Mouse (Mus musculus) intestine, postnatal 0 days (tissue): ENCODE measurements around the gene Msrb2. TPM values are rescaled to one million over a fixed set of nuclear protein-coding genes. Genes with fewer than 3 reads are reported as not detected.

Experiments
- ATAC-seq: fragments of 200-750 bp; cut with Nextera tagmentation; 2 replicates; pipeline ENCODE4 v1.8.0; 2017; ENCODE audit warnings: mild to moderate bottlenecking, moderate TSS enrichment, moderate library complexity
- H3K27ac ChIP-seq: fragments of 300-500 bp; sonication (generic); 2 replicates; pipeline ENCODE4 v1.5.1; 2014; ENCODE audit warnings: mild to moderate bottlenecking, low read depth, low read length, moderate library complexity
- H3K27me3 ChIP-seq: fragments of 300-500 bp; sonication (generic); replicated peaks from 2 replicates; pipeline ENCODE4 v1.6.1; 2014; ENCODE audit warnings: low read length, mixed read lengths; ENCODE audit not compliant: control insufficient read depth, insufficient read depth
- H3K36me3 ChIP-seq: fragments of 300-500 bp; sonication (generic); 2 replicates; pipeline ENCODE4 v1.6.1; 2014; ENCODE audit warnings: mild to moderate bottlenecking, moderate library complexity; ENCODE audit not compliant: control insufficient read depth, insufficient read depth
- H3K4me1 ChIP-seq: fragments of 300-500 bp; sonication (generic); replicated peaks from 2 replicates; pipeline ENCODE4 v1.6.1; 2014; ENCODE audit warnings: antibody characterized with exemption, low read length, mixed read lengths; ENCODE audit not compliant: control insufficient read depth, insufficient read depth
- H3K4me2 ChIP-seq: fragments of 300-500 bp; sonication (generic); replicated peaks from 2 replicates; pipeline ENCODE4 v1.6.1; 2014; ENCODE audit warnings: low read depth, mild to moderate bottlenecking, moderate library complexity
- H3K4me3 ChIP-seq: fragments of 300-500 bp; sonication (generic); 2 replicates; pipeline ENCODE4 v1.5.1; 2014; ENCODE audit warnings: low read depth, low read length
- H3K9ac ChIP-seq: fragments of 300-500 bp; sonication (generic); 2 replicates; pipeline ENCODE4 v1.6.1; 2014; ENCODE audit warnings: mild to moderate bottlenecking, low read depth, low read length
- H3K9me3 ChIP-seq: fragments of 300-500 bp; sonication (generic); 2 replicates; pipeline ENCODE4 v1.6.1; 2016; ENCODE audit warnings: mixed run types; ENCODE audit not compliant: control insufficient read depth
- CTCF ChIP-seq: sonication (generic); IDR thresholded peaks from 2 replicates; pipeline ENCODE4 v1.5.1; 2016; ENCODE audit warnings: low read depth, mild to moderate bottlenecking, control low read depth, antibody characterized with exemption, moderate library complexity
- WGBS: fragments of 180-500 bp; shearing (Covaris S2); extraction: QIAGEN DNeasy Blood & Tissue Kit; methylation state at CpG from one replicate; pipeline ENCODE4 v1.1.7; 2014; 5-methylcytosine and 5-hydroxymethylcytosine counted together
- polyA plus RNA-seq: library from polyadenylated mRNA; unstranded; fragments of >200 nt; fragmentation: Nextera tagmentation; extraction: Ambion mirVana; gene quantifications from 2 replicates; pipeline ENCODE4 v1.2.1, GENCODE M21; 2015

Gene Msrb2
- polyA plus RNA-seq, 1 experiment from 2014 or later, result 8.3 TPM

- ATAC-seq, result no peak
- Histone ChIP-seq H3K27ac (no peak overlapping the region), H3K9me3 (no peaks in the 10 kb centered on the region), H3K4me3 (no peak overlapping the region), H3K4me2 (no peak overlapping the region), H3K4me1 (no peaks in the 10 kb centered on the region), H3K27me3 (no peaks in the 10 kb centered on the region), H3K9ac (no peak overlapping the region), H3K36me3 (0 out of 2 replicates have a peak, but pooled peaks cover 4% of the 10 kb centered on the region)
- WGBS, result 67% methylated on average over 4 of the region's 4 CpGs
- no peak for TF ChIP-seq CTCF
Measured at GRCm38 (mm10) chr2:19383006-19383405, 11.8 kb downstream of the Msrb2 start.

GRCm38 (mm10) chr2:19385772-19386171 is 14.5 kb downstream of the Msrb2 start:
- Histone ChIP-seq H3K4me2 (no peak overlapping the region), H3K36me3 (no peaks in the 10 kb centered on the region), H3K4me3 (no peak overlapping the region), H3K9me3 (no peaks in the 10 kb centered on the region), H3K4me1 (no peaks in the 10 kb centered on the region; the same call in 1 of the 2 replicates), H3K27ac (no peak overlapping the region), H3K27me3 (no peaks in the 10 kb centered on the region), H3K9ac (no peak overlapping the region)
- no peak for ATAC-seq
- 82% methylated on average over 5 of the region's 5 CpGs for WGBS
- TF ChIP-seq CTCF, result no peak

GRCm38 (mm10) chr2:19388329-19389103 is 17.3 kb downstream of the Msrb2 start:
- no peak for TF ChIP-seq CTCF
- no peaks in the 10 kb centered on the region; the same call in 1 of the 2 replicates for H3K4me1 ChIP-seq
- WGBS, result 74% methylated on average over 12 of the region's 12 CpGs

GRCm38 (mm10) chr2:19390411-19391143 is 19.3 kb downstream of the Msrb2 start:
- no peaks in the 10 kb centered on the region; the same call in 1 of the 2 replicates for H3K4me1 ChIP-seq
- no peaks in the 10 kb centered on the region for H3K9me3 ChIP-seq
- H3K4me3 ChIP-seq, result no peak overlapping the region
- no peak for TF ChIP-seq CTCF
- no peaks in the 10 kb centered on the region for H3K36me3 ChIP-seq
- no peak for ATAC-seq
- no peak overlapping the region for H3K4me2 ChIP-seq
- WGBS, result 31% methylated on average over 7 of the region's 7 CpGs
- no peaks in the 10 kb centered on the region for H3K27me3 ChIP-seq
- H3K27ac ChIP-seq, result no peak overlapping the region
- H3K9ac ChIP-seq, result no peak overlapping the region

More at GRCm38 (mm10) chr2:19388329-19389103, 17.3 kb downstream of the Msrb2 start:
- Histone ChIP-seq H3K4me3 (no peak overlapping the region), H3K27ac (no peak overlapping the region; the same call in 1 of the 2 replicates), H3K4me2 (no peak overlapping the region), H3K9ac (no peak overlapping the region), H3K9me3 (no peaks in the 10 kb centered on the region), H3K36me3 (no peaks in the 10 kb centered on the region), H3K27me3 (no peaks in the 10 kb centered on the region)
- 0 out of 2 replicates have a peak, but pooled peaks have one; percentile 41 for ATAC-seq

- no peaks in the 10 kb centered on the region for H3K27me3 ChIP-seq
- H3K4me1 ChIP-seq, result no peaks in the 10 kb centered on the region; the same call in 1 of the 2 replicates
- H3K4me2 ChIP-seq, result no peak overlapping the region
- ATAC-seq, result no peak
- 38% methylated on average over 3 of the region's 3 CpGs for WGBS
- H3K4me3 ChIP-seq, result no peak overlapping the region
- H3K9me3 ChIP-seq, result no peaks in the 10 kb centered on the region
- no peak overlapping the region for H3K9ac ChIP-seq
- no peak overlapping the region for H3K27ac ChIP-seq
- no peak for TF ChIP-seq CTCF
- H3K36me3 ChIP-seq, result no peaks in the 10 kb centered on the region
Measured at GRCm38 (mm10) chr2:19391649-19392048, 20.4 kb downstream of the Msrb2 start.

- no peak for TF ChIP-seq CTCF
- ATAC-seq, result no peak
- no peaks in the 10 kb centered on the region for H3K9me3 ChIP-seq
- H3K4me2 ChIP-seq, result no peak overlapping the region
- WGBS, result 63% methylated on average over 2 of the region's 2 CpGs
- no peak overlapping the region for H3K9ac ChIP-seq
- no peak overlapping the region for H3K27ac ChIP-seq
- H3K4me3 ChIP-seq, result no peak overlapping the region
- no peaks in the 10 kb centered on the region for H3K36me3 ChIP-seq
- no peaks in the 10 kb centered on the region; the same call in 1 of the 2 replicates for H3K4me1 ChIP-seq
- H3K27me3 ChIP-seq, result no peaks in the 10 kb centered on the region
Measured at GRCm38 (mm10) chr2:19392793-19393192, 21.6 kb downstream of the Msrb2 start.
